Mouse (Mus musculus) kidney, postnatal 25 days (tissue): ENCODE measurements around the gene Anxa2.
A peak's percentile ranks its signal among the peaks of the same experiment; 100 is the strongest.

Experiments
- DNase-seq, 2 experiments: peaks; one replicate each; pipeline ENCODE4 v3.0.0; 2021; ENCODE audit warnings: mixed read lengths in 2 of 2

Anxa2 gene

DNA sequence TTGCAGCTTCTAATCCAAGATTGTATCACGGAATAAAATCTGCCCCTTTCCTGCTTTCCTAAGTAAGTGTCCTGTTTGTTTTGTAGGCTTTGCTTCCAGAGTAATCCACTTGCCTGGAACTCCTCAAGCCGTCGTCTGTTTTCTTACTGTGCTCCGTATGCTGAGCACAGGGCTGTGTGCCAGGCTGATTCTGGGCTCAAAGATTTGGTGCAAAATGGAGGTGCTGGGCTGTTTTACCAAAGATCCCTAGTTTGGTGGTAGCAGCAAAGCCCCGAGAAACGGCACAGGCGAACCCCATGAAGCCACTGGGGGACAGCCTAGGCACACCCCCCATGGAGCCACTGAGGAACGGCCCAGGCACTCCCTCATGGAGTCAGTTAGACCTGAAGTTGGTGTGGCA, 60.8 kb downstream of the Anxa2 start:
- DNase-seq: no peak

GRCm38 (mm10) chr9:69515416-69515815, 62.0 kb downstream of the Anxa2 start:
- no peak for DNase-seq

DNA sequence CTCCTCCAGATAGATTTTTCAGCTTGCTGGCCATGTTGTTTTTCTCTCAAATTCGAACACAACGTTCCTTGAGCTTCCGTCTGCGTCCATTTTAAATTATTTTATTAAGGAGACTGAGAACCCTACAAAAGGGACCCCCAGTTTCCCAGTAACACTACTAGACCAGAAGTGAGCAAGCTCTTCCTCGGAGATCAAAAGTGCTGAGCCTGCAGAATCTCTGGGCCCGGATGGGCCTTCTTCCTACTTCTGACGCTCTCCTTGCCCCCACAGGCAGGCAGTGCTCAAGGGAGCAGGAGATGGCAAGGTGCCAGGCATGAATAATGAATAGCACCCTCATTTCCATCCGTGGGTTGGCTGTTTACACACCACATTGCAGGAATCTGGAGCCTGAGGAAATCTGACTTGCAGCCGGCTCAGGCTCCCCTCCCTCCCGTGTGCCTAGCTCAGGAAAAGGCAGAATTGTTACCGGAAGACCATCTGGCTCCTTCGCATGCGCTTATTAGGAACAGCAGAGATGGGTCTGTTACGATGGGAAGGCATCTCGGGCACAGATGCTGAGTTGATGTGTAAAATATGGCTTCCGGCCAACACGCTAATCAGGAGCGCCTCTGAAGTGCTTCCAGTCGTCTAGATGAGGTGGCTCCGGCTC, 64.1 kb downstream of the Anxa2 start:
- peak; percentile 46 to 52 for DNase-seq
